Mouse (Mus musculus) liver, embryonic 16.5 days (tissue): ENCODE results near the gene Svs4. TPM values are rescaled to one million over a fixed set of nuclear protein-coding genes. Genes with fewer than 3 reads are reported as not detected.

Experiments used
- ATAC-seq: fragments of 200-750 bp; cut with Nextera tagmentation; 2 replicates; pipeline ENCODE4 v1.8.0; 2017; ENCODE audit warnings: low read depth, mild to moderate bottlenecking, moderate number of reproducible peaks, moderate library complexity
- H3K27ac ChIP-seq: fragments of 300-500 bp; sonication (generic); 2 replicates; pipeline ENCODE4 v1.5.1; 2014; ENCODE audit warnings: mild to moderate bottlenecking, low read length
- H3K27me3 ChIP-seq: fragments of 300-500 bp; sonication (generic); 2 replicates; pipeline ENCODE4 v1.6.1; 2014; ENCODE audit warnings: low read depth, low read length, mixed read lengths; ENCODE audit not compliant: control insufficient read depth, insufficient read depth
- H3K36me3 ChIP-seq: fragments of 300-500 bp; sonication (generic); 2 replicates; pipeline ENCODE4 v1.6.1; 2014; ENCODE audit warnings: mild to moderate bottlenecking; ENCODE audit not compliant: control insufficient read depth, insufficient read depth
- H3K4me1 ChIP-seq: fragments of 300-500 bp; sonication (generic); 2 replicates; pipeline ENCODE4 v1.6.1; 2014; ENCODE audit warnings: low read depth, low read length, mixed read lengths; ENCODE audit not compliant: control insufficient read depth
- H3K4me2 ChIP-seq: fragments of 300-500 bp; sonication (generic); 2 replicates; pipeline ENCODE4 v1.6.1; 2014; ENCODE audit warnings: low read depth, low read length, mixed read lengths
- H3K4me3 ChIP-seq: fragments of 300-500 bp; sonication (generic); 2 replicates; pipeline ENCODE4 v1.5.1; 2014; ENCODE audit warnings: low read depth, mild to moderate bottlenecking, low read length
- H3K9ac ChIP-seq: fragments of 300-500 bp; sonication (generic); 2 replicates; pipeline ENCODE4 v1.6.1; 2014; ENCODE audit warnings: low read depth, low read length
- H3K9me3 ChIP-seq: fragments of 300-500 bp; sonication (generic); replicated peaks from 2 replicates; pipeline ENCODE4 v1.6.1; 2016; ENCODE audit warnings: low read length; ENCODE audit not compliant: control insufficient read depth
- WGBS: fragments of 180-500 bp; shearing (Covaris S2); extraction: QIAGEN DNeasy Blood & Tissue Kit; methylation state at CpG from one replicate; pipeline ENCODE4 v1.1.7; 2014; ENCODE audit not compliant: insufficient replicate concordance; 5-methylcytosine and 5-hydroxymethylcytosine counted together
- polyA plus RNA-seq: library from polyadenylated mRNA; unstranded; fragments of >200 nt; fragmentation: Nextera tagmentation; extraction: Ambion mirVana; gene quantifications from 2 replicates; pipeline ENCODE4 v1.2.1, GENCODE M21; 2015

The Svs4 gene
- polyA plus RNA-seq, 1 experiment from 2014 or later, result not detected

DNA sequence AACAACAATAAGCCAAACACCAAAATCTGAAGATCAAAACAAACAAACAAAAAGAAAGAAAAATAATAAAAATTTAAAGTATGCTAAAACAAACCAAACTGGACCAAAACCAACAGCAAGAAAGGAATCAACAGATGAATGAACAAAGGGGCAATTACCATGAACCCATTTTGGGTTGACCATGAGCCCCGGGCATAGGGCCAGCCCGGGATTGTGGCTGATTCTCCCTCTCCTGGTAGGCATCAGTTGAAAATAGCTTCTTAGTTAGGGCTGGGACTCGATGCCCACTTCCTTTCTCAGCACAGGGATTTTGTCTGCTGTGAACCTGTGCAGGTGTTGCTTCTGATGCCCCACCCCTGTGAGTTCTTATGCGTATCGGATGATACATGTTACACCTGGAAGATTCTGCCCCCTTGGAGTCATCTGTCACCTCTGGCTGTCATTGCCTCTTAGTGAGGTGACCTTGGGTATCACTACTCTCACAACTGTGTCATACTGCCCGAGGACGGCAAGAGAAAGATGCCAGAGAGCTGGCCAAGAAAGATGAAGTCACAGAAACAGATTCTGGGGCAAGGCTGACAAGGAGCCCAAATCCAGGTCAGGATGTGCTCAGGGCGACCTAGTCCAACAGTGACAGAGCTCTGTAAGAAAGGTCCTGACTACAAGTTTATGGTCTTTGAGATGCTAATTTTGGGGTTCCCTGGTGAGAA is 49.7 kb downstream of the Svs4 start:
- Histone ChIP-seq H3K4me1 (no peaks in the 10 kb centered on the region), H3K27me3 (no peaks in the 10 kb centered on the region), H3K9me3 (no peaks in the 10 kb centered on the region), H3K9ac (no peak overlapping the region), H3K4me2 (no peak overlapping the region), H3K4me3 (no peak overlapping the region), H3K27ac (no peak overlapping the region), H3K36me3 (no peaks in the 10 kb centered on the region)
- 67% methylated on average over 8 of the region's 8 CpGs for WGBS
- no peak for ATAC-seq

Other genes starting within 250 kb of the Svs4 start
- 12.8 and 14.0 TPM in 2 replicates for gene Stk4, start 208.1 kb downstream of the Svs4 start, polyA plus RNA-seq
- gene Tomm34, start 207.3 kb downstream of the Svs4 start, polyA plus RNA-seq, result 16.2 and 16.9 TPM in 2 replicates
- not detected in 2 replicates for gene Kcns1, start 107.3 kb downstream of the Svs4 start, polyA plus RNA-seq
- gene Wfdc5, start 95.7 kb downstream of the Svs4 start, polyA plus RNA-seq, result not detected in 2 replicates
- not detected in 2 replicates for gene Wfdc12, start 87.9 kb downstream of the Svs4 start, polyA plus RNA-seq
- not detected in 2 replicates for gene Wfdc15a, start 78.3 kb downstream of the Svs4 start, polyA plus RNA-seq
- 0.45 TPM in 1 of 2 replicates, not detected in the other for gene Wfdc15b, start 56.8 kb downstream of the Svs4 start, polyA plus RNA-seq
- gene Svs2, start 40.0 kb downstream of the Svs4 start, polyA plus RNA-seq, result not detected in 2 replicates
- gene Svs3b, start 21.8 kb downstream of the Svs4 start, polyA plus RNA-seq, result not detected in 2 replicates
- not detected in 2 replicates for gene Svs3a, start 10.8 kb upstream of the Svs4 start, polyA plus RNA-seq
- gene Svs6, start 38.3 kb upstream of the Svs4 start, polyA plus RNA-seq, result not detected in 2 replicates
- not detected in 2 replicates for gene Svs5, start 54.3 kb upstream of the Svs4 start, polyA plus RNA-seq
- 22.6 and 26.6 TPM in 2 replicates for gene Slpi, start 110.6 kb upstream of the Svs4 start, polyA plus RNA-seq
- 0.14 and 0.89 TPM in 2 replicates for gene Rbpjl, start 124.7 kb upstream of the Svs4 start, polyA plus RNA-seq
- gene Matn4, start 126.7 kb upstream of the Svs4 start, polyA plus RNA-seq, result 0.09 and 0.12 TPM in 2 replicates
- 70.1 and 72.5 TPM in 2 replicates for gene Sdc4, start 165.4 kb upstream of the Svs4 start, polyA plus RNA-seq
- 24.5 and 24.8 TPM in 2 replicates for gene Sys1, start 178.5 kb upstream of the Svs4 start, polyA plus RNA-seq
- 4.6 and 5.6 TPM in 2 replicates for gene Gm20458, start 182.5 kb upstream of the Svs4 start, polyA plus RNA-seq
- gene Trp53tg5, start 195.3 kb upstream of the Svs4 start, polyA plus RNA-seq, result not detected in 2 replicates
- 1.5 and 2.7 TPM in 2 replicates for gene Dbndd2, start 207.6 kb upstream of the Svs4 start, polyA plus RNA-seq
- gene Pigt, start 219.1 kb upstream of the Svs4 start, polyA plus RNA-seq, result 20.8 and 24.0 TPM in 2 replicates